Mouse (Mus musculus) midbrain, embryonic 10.5 days (tissue): ENCODE data around the gene Cbfa2t3. TPM values are rescaled to one million over a fixed set of nuclear protein-coding genes. Genes with fewer than 3 reads are reported as not detected.
A peak's percentile ranks its signal among the peaks of the same experiment; 100 is the strongest.

Experiments used
- DNase-seq: peaks from one replicate; pipeline ENCODE4 v3.0.0-alpha.2; 2017; ENCODE audit warnings: low spot score
- H3K27ac ChIP-seq: fragments of 300-500 bp; sonication (generic); replicated peaks from 2 replicates; pipeline ENCODE4 v1.5.1; 2016; ENCODE audit warnings: mild to moderate bottlenecking
- H3K27me3 ChIP-seq: fragments of 300-500 bp; sonication (generic); 2 replicates; pipeline ENCODE4 v1.6.1; 2016; ENCODE audit warnings: low read depth, mild to moderate bottlenecking; ENCODE audit not compliant: poor library complexity, severe bottlenecking
- H3K36me3 ChIP-seq: fragments of 300-500 bp; sonication (generic); 2 replicates; pipeline ENCODE4 v1.6.1; 2016; ENCODE audit warnings: mild to moderate bottlenecking, moderate library complexity
- H3K4me1 ChIP-seq: fragments of 300-500 bp; sonication (generic); 2 replicates; pipeline ENCODE4 v1.6.1; 2016
- H3K4me3 ChIP-seq: fragments of 300-500 bp; sonication (generic); 2 replicates; pipeline ENCODE4 v1.5.1; 2016; ENCODE audit warnings: mild to moderate bottlenecking, moderate library complexity
- H3K9me3 ChIP-seq: fragments of 300-500 bp; sonication (generic); replicated peaks from 2 replicates; pipeline ENCODE4 v1.6.1; 2016; ENCODE audit warnings: mild to moderate bottlenecking
- WGBS: fragments of 180-500 bp; shearing (Covaris S2); methylation state at CpG from one replicate; pipeline ENCODE4 v1.1.7; 2016; 5-methylcytosine and 5-hydroxymethylcytosine counted together
- polyA plus RNA-seq: library from polyadenylated mRNA; unstranded; fragments of >200 nt; fragmentation: Nextera tagmentation; extraction: Ambion mirVana; gene quantifications from 2 replicates; pipeline ENCODE4 v1.2.1, GENCODE M21; 2016

Gene Cbfa2t3
- polyA plus RNA-seq, 1 experiment from 2014 or later, result 1.9 TPM

DNA sequence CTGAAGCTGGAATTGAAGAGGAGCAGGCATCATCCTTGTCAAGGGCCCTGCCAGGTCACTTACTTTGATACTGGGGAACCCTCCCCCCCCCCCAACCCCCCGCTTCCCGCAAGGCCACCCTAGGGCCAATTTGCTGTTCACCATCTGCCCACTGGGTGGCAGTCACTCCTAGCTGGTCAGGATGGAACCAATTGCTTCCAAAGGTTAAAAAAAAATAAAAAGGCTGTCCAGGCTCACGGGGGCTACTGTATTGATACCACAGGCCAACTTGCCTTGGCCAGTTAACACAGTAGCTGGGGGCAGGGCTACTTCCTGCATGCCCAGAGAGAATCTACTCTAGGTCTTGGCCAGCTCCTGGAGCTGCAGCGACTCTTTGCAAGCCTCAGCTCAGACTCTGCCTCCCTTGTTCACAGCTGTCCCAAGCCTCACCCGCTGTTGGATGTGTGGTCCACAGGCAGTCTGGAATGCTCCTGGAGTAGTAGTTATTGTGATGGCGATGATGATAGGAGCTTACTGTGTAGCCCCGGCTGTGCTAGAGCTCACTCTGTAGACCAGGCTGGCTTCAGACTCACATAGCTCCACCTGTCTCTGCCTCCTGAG, 80.9 kb downstream of the Cbfa2t3 start:
- Histone ChIP-seq H3K4me3 (no peak overlapping the region), H3K27ac (peak overlapping the region; percentile 14; the same call in 1 of the 2 replicates)

GRCm38 (mm10) chr8:122616181-122616905, 82.6 kb downstream of the Cbfa2t3 start:
- H3K27me3 ChIP-seq, result no peaks in the 10 kb centered on the region
- WGBS, result 73% methylated on average over 9 of the region's 9 CpGs
- no peak overlapping the region for H3K27ac ChIP-seq
- 0 out of 2 replicates have a peak, but pooled peaks cover 14% of the 10 kb centered on the region for H3K36me3 ChIP-seq
- H3K9me3 ChIP-seq, result no peaks in the 10 kb centered on the region
- no peak overlapping the region for H3K4me3 ChIP-seq
- DNase-seq, result no peak
- H3K4me1 ChIP-seq, result peaks cover 34% of the 10 kb centered on the region

More for the DNA sequence above, 80.9 kb downstream of the Cbfa2t3 start:
- no peaks in the 10 kb centered on the region for H3K9me3 ChIP-seq
- peak; percentile 66 for DNase-seq
- 37% methylated on average over 5 of the region's 7 CpGs for WGBS
- no peaks in the 10 kb centered on the region for H3K27me3 ChIP-seq
- peaks cover 28% of the 10 kb centered on the region for H3K4me1 ChIP-seq
- H3K36me3 ChIP-seq, result 0 out of 2 replicates have a peak, but pooled peaks cover 14% of the 10 kb centered on the region

DNA sequence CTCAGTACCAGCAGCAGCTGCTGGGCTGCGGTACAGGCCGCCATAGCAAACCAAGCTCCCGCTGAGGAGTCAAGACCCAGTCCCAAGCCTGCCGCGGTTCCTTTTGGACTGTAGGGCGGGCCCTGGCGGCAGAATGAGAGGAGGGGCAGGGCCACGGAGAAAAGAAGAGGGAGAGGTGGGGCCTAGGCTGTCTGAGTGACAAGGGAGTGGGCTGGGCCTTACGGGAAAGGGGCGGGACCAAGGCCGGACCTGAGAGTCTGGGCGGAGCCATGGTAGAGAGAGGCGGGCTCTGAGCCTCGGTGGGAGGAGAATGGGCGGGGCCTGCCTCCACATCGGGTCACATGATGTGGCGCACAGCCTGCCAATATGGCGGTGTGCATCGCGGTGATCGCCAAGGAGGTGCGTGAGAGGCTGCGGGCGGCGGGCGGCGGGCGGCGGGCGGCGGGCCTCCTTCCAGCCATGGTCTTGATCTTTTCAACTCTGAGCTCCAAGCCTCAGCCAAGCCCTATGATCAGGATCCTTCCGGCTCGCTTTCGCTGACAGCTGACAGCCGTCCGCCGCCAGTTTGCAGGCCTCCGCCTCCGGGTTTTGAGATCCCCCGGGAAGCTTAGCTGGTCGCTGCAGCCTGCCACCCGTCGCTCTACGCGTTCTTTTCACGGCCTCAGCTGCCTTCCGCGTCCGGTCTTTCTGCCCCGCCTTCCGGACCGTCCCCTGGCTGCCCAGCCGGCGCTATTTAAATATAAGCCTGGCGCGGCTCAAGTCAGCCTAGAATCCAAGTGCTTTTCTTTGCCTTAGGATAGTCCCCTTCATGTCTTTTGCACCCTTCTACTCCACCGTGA, 87.4 kb downstream of the Cbfa2t3 start, which contains the start of the genes Galns and Trappc2l:
TSS of gene Galns (minus strand) at position 169 of the 839 bp plus-strand sequence.
TSS of gene Trappc2l (plus strand) at position 346 of the 839 bp plus-strand sequence.
- peak; percentile 98 for DNase-seq
- H3K9me3 ChIP-seq, result no peaks in the 10 kb centered on the region
- H3K27ac ChIP-seq, result peak within 1 kb of the TSS; percentile 89
- under 1% methylated on average over 57 of the region's 57 CpGs for WGBS
- H3K27me3 ChIP-seq, result no peaks in the 10 kb centered on the region
- peaks cover 24% of the 10 kb centered on the region for H3K4me1 ChIP-seq
- 0 out of 2 replicates have a peak, but pooled peaks cover 14% of the 10 kb centered on the region for H3K36me3 ChIP-seq
- H3K4me3 ChIP-seq, result peak within 1 kb of the TSS; percentile 80

GRCm38 (mm10) chr8:122610612-122611277, 88.2 kb downstream of the Cbfa2t3 start:
- no peaks in the 10 kb centered on the region for H3K9me3 ChIP-seq
- H3K27ac ChIP-seq, result peak overlapping the region; percentile 89
- H3K36me3 ChIP-seq, result 0 out of 2 replicates have a peak, but pooled peaks cover 14% of the 10 kb centered on the region
- peaks cover 24% of the 10 kb centered on the region for H3K4me1 ChIP-seq
- 5% methylated on average over 20 of the region's 20 CpGs for WGBS
- no peaks in the 10 kb centered on the region for H3K27me3 ChIP-seq
- no peak for DNase-seq
- peak overlapping the region; percentile 80 for H3K4me3 ChIP-seq

GRCm38 (mm10) chr8:122610209-122610608, 88.7 kb downstream of the Cbfa2t3 start:
- peaks cover 24% of the 10 kb centered on the region for H3K4me1 ChIP-seq
- H3K9me3 ChIP-seq, result no peaks in the 10 kb centered on the region
- H3K4me3 ChIP-seq, result peak overlapping the region; percentile 80
- H3K36me3 ChIP-seq, result 0 out of 2 replicates have a peak, but pooled peaks cover 10% of the 10 kb centered on the region
- H3K27me3 ChIP-seq, result no peaks in the 10 kb centered on the region
- DNase-seq, result no peak
- WGBS, result 60% methylated on average over 4 of the region's 4 CpGs
- H3K27ac ChIP-seq, result peak overlapping the region; percentile 89

GRCm38 (mm10) chr8:122606810-122607209, 92.1 kb downstream of the Cbfa2t3 start:
- WGBS, result 91% methylated on average over 11 of the region's 12 CpGs
- Histone ChIP-seq H3K27me3 (no peaks in the 10 kb centered on the region), H3K4me3 (no peak overlapping the region), H3K36me3 (no peaks in the 10 kb centered on the region), H3K27ac (no peak overlapping the region), H3K9me3 (no peaks in the 10 kb centered on the region), H3K4me1 (peaks cover 11% of the 10 kb centered on the region)
- DNase-seq, result no peak

DNA sequence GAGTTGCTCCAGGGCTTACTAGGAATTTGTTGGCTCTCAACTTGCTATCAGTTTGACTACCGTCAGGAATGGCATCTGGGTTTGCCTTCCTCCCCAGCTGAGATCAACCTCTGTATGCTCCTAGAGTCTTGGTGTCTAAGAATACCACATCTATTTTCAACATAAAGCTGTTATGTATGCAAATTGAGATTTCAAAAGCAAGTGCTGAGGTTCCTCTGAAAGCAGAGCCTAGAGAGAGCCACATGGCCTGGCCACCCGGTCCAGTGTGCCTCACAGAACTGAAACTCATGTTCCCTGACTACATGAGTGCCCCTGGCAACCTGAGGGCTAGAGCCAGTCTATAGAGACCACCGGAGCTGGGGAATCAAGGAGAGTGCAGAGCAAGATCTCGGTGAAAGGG, 93.5 kb downstream of the Cbfa2t3 start:
- Histone ChIP-seq H3K4me3 (no peak overlapping the region), H3K4me1 (peaks cover 2% of the 10 kb centered on the region), H3K27me3 (no peaks in the 10 kb centered on the region), H3K27ac (no peak overlapping the region), H3K36me3 (no peaks in the 10 kb centered on the region), H3K9me3 (no peaks in the 10 kb centered on the region)
- 85% methylated on average over 4 of the region's 4 CpGs for WGBS
- no peak for DNase-seq

DNA sequence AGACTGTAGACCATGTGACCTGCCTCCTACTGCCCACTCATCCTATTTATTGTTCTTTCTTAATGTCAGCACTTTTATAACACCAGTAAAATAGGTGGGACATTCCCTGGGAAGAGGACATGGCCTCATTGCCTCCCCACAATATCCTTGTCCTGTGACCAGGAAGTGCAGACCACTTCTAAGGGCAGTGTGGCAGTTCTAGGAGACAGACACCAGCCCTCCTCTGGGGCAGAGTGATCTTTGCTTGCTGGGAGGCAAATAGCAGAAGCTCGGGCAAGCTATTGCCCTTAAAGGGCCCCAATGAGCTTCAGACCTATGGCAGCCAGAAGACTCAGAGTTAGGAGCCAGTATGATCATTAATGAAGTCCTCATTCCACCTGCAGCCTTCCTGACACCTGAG, 94.3 kb downstream of the Cbfa2t3 start:
- Histone ChIP-seq H3K4me3 (no peak overlapping the region), H3K9me3 (no peaks in the 10 kb centered on the region), H3K27me3 (no peaks in the 10 kb centered on the region), H3K27ac (no peak overlapping the region), H3K4me1 (no peaks in the 10 kb centered on the region), H3K36me3 (no peaks in the 10 kb centered on the region)
- 91% methylated on average over 1 of the region's 1 CpGs for WGBS
- DNase-seq, result no peak

GRCm38 (mm10) chr8:122600666-122601065, 98.2 kb downstream of the Cbfa2t3 start:
- 88% methylated on average over 9 of the region's 9 CpGs for WGBS
- Histone ChIP-seq H3K36me3 (0 out of 2 replicates have a peak, but pooled peaks cover 2% of the 10 kb centered on the region), H3K4me3 (no peak overlapping the region), H3K4me1 (0 out of 2 replicates have a peak, but pooled peaks cover 4% of the 10 kb centered on the region), H3K27ac (no peak overlapping the region), H3K27me3 (no peaks in the 10 kb centered on the region), H3K9me3 (no peaks in the 10 kb centered on the region)
- no peak for DNase-seq

DNA sequence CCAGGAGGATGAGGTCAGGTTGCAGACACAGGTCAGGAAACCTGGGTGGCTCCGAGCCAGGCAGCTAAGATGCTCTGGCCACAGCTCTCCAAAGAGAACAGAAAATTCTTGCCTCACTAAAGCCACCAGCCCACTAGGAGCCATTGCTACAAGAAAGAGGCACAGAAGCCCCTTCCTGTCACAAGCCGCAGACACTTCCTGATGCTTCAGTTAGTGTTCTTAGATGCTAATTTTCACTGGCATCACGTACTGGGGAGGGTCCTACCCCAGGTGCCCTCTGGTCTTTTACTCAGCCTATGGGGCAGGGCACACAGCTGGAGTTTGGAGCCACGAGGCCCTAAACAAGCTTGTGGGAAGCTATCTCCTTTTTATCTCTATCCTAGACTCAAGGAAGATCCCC, 102.9 kb downstream of the Cbfa2t3 start:
- Histone ChIP-seq H3K27ac (no peak overlapping the region), H3K36me3 (0 out of 2 replicates have a peak, but pooled peaks cover 7% of the 10 kb centered on the region), H3K4me1 (0 out of 2 replicates have a peak, but pooled peaks cover 4% of the 10 kb centered on the region), H3K9me3 (no peaks in the 10 kb centered on the region), H3K27me3 (no peaks in the 10 kb centered on the region), H3K4me3 (no peak overlapping the region)
- DNase-seq, result no peak
- WGBS, result 54% methylated on average over 4 of the region's 4 CpGs

- Histone ChIP-seq H3K27me3 (no peaks in the 10 kb centered on the region), H3K27ac (no peak overlapping the region)
- 89% methylated on average over 19 of the region's 19 CpGs for WGBS
Observed at GRCm38 (mm10) chr8:122593783-122594507, 105.0 kb downstream of the Cbfa2t3 start.

More at GRCm38 (mm10) chr8:122593783-122594507, 105.0 kb downstream of the Cbfa2t3 start:
- Histone ChIP-seq H3K9me3 (no peaks in the 10 kb centered on the region), H3K4me1 (0 out of 2 replicates have a peak, but pooled peaks cover 4% of the 10 kb centered on the region), H3K36me3 (0 out of 2 replicates have a peak, but pooled peaks cover 7% of the 10 kb centered on the region), H3K4me3 (no peak overlapping the region)
- DNase-seq, result no peak
